Mouse (Mus musculus): ENCODE results near the gene Klhl26. TPM values are rescaled to one million over a fixed set of nuclear protein-coding genes. Genes with fewer than 3 reads are reported as not detected.

Klhl26 gene
- polyA plus RNA-seq, 1 experiment from 2014 or later: 19.3 TPM

- no peak for ATAC-seq
- Histone ChIP-seq H3K4me2 (replicated peaks) (peak overlapping the region; percentile 85), H3K4me3 (replicated peaks) (peak overlapping the region; percentile 67), H3K36me3 (no peaks in the 10 kb centered on the region; the same call in 1 of the 2 replicates), H3K9me3 (no peaks in the 10 kb centered on the region), H3K9ac (replicated peaks) (peak overlapping the region; percentile 75), H3K27ac (no peak overlapping the region), H3K27me3 (no peaks in the 10 kb centered on the region), H3K4me1 (replicated peaks) (peaks cover 27% of the 10 kb centered on the region)
- 93% methylated on average over 2 of the region's 2 CpGs for WGBS
Measured at GRCm38 (mm10) chr8:70438423-70438822, 38.3 kb downstream of the Klhl26 start.

GRCm38 (mm10) chr8:70435156-70435555 is 41.6 kb downstream of the Klhl26 start:
- no peaks in the 10 kb centered on the region for H3K27me3 ChIP-seq
- no peak overlapping the region for H3K4me3 ChIP-seq (replicated peaks)
- peaks cover 26% of the 10 kb centered on the region for H3K4me1 ChIP-seq (replicated peaks)
- 96% methylated on average over 5 of the region's 5 CpGs for WGBS
- no peaks in the 10 kb centered on the region; the same call in 1 of the 2 replicates for H3K36me3 ChIP-seq
- H3K9ac ChIP-seq (replicated peaks): 0 out of 2 replicates have a peak overlapping the region, but pooled peaks have one; percentile 14
- ATAC-seq: no peak
- no peaks in the 10 kb centered on the region for H3K9me3 ChIP-seq
- H3K4me2 ChIP-seq (replicated peaks): no peak overlapping the region
- no peak overlapping the region for H3K27ac ChIP-seq

GRCm38 (mm10) chr8:70432991-70433536 is 43.7 kb downstream of the Klhl26 start:
- WGBS: 43% methylated on average over 4 of the region's 4 CpGs
- H3K27ac ChIP-seq: no peak overlapping the region
- no peaks in the 10 kb centered on the region; the same call in 1 of the 2 replicates for H3K36me3 ChIP-seq
- H3K27me3 ChIP-seq: no peaks in the 10 kb centered on the region
- no peaks in the 10 kb centered on the region for H3K9me3 ChIP-seq
- peaks cover 13% of the 10 kb centered on the region for H3K4me1 ChIP-seq (replicated peaks)
- no peak for ATAC-seq
- H3K4me2 ChIP-seq (replicated peaks): no peak overlapping the region
- H3K9ac ChIP-seq (replicated peaks): no peak overlapping the region
- no peak overlapping the region for H3K4me3 ChIP-seq (replicated peaks)

- H3K4me3 ChIP-seq (replicated peaks): no peak overlapping the region
- WGBS: 96% methylated on average over 4 of the region's 4 CpGs
- H3K9ac ChIP-seq (replicated peaks): no peak overlapping the region
- 0 out of 2 replicates have a peak, but pooled peaks cover 3% of the 10 kb centered on the region for H3K4me1 ChIP-seq (replicated peaks)
- H3K4me2 ChIP-seq (replicated peaks): no peak overlapping the region
- ATAC-seq: no peak
- no peaks in the 10 kb centered on the region; the same call in 1 of the 2 replicates for H3K36me3 ChIP-seq
- H3K9me3 ChIP-seq: no peaks in the 10 kb centered on the region
- H3K27ac ChIP-seq: no peak overlapping the region
- H3K27me3 ChIP-seq: no peaks in the 10 kb centered on the region
Measured at GRCm38 (mm10) chr8:70431213-70431612, 45.6 kb downstream of the Klhl26 start.

GRCm38 (mm10) chr8:70426300-70426907 is 50.4 kb downstream of the Klhl26 start:
- H3K9ac ChIP-seq (replicated peaks): no peak overlapping the region
- no peak overlapping the region for H3K27ac ChIP-seq
- no peaks in the 10 kb centered on the region; the same call in 1 of the 2 replicates for H3K4me1 ChIP-seq (replicated peaks)
- no peaks in the 10 kb centered on the region for H3K36me3 ChIP-seq
- no peaks in the 10 kb centered on the region for H3K9me3 ChIP-seq
- WGBS: 89% methylated on average over 2 of the region's 2 CpGs
- H3K4me2 ChIP-seq (replicated peaks): no peak overlapping the region
- no peaks in the 10 kb centered on the region for H3K27me3 ChIP-seq
- ATAC-seq: no peak
- no peak overlapping the region for H3K4me3 ChIP-seq (replicated peaks)

GRCm38 (mm10) chr8:70422722-70423121 is 54.0 kb downstream of the Klhl26 start:
- WGBS: 85% methylated on average over 2 of the region's 2 CpGs
- ATAC-seq: no peak
- Histone ChIP-seq H3K9ac (replicated peaks) (no peak overlapping the region), H3K4me2 (replicated peaks) (no peak overlapping the region), H3K4me3 (replicated peaks) (no peak overlapping the region), H3K9me3 (no peaks in the 10 kb centered on the region), H3K27me3 (no peaks in the 10 kb centered on the region), H3K27ac (no peak overlapping the region), H3K36me3 (no peaks in the 10 kb centered on the region), H3K4me1 (replicated peaks) (peaks cover 21% of the 10 kb centered on the region)

- H3K9me3 ChIP-seq: no peaks in the 10 kb centered on the region
- H3K27me3 ChIP-seq: no peaks in the 10 kb centered on the region
- H3K4me3 ChIP-seq (replicated peaks): no peak overlapping the region
- H3K27ac ChIP-seq: no peak overlapping the region
- 84% methylated on average over 18 of the region's 18 CpGs for WGBS
- peaks cover 33% of the 10 kb centered on the region for H3K4me1 ChIP-seq (replicated peaks)
- no peak overlapping the region for H3K9ac ChIP-seq (replicated peaks)
- ATAC-seq: no peak
- H3K36me3 ChIP-seq: no peaks in the 10 kb centered on the region
- no peak overlapping the region for H3K4me2 ChIP-seq (replicated peaks)
Measured at GRCm38 (mm10) chr8:70421349-70422104, 55.2 kb downstream of the Klhl26 start.

- Histone ChIP-seq H3K4me1 (replicated peaks) (peaks cover 43% of the 10 kb centered on the region), H3K9ac (replicated peaks) (no peak overlapping the region), H3K4me3 (replicated peaks) (no peak overlapping the region), H3K36me3 (no peaks in the 10 kb centered on the region), H3K4me2 (replicated peaks) (no peak overlapping the region), H3K27ac (no peak overlapping the region; the same call in 1 of the 2 replicates), H3K27me3 (no peaks in the 10 kb centered on the region), H3K9me3 (no peaks in the 10 kb centered on the region)
- 72% methylated on average over 11 of the region's 11 CpGs for WGBS
- ATAC-seq: no peak
Measured at GRCm38 (mm10) chr8:70419879-70420643, 56.7 kb downstream of the Klhl26 start.

GRCm38 (mm10) chr8:70418954-70419353 is 57.8 kb downstream of the Klhl26 start:
- no peak overlapping the region for H3K9ac ChIP-seq (replicated peaks)
- no peak overlapping the region for H3K4me3 ChIP-seq (replicated peaks)
- H3K4me1 ChIP-seq (replicated peaks): peaks cover 43% of the 10 kb centered on the region
- H3K36me3 ChIP-seq: peaks cover 5% of the 10 kb centered on the region; the same call in 1 of the 2 replicates
- WGBS: 81% methylated on average over 14 of the region's 14 CpGs
- no peak overlapping the region for H3K27ac ChIP-seq
- no peak overlapping the region for H3K4me2 ChIP-seq (replicated peaks)
- no peak for ATAC-seq
- H3K27me3 ChIP-seq: no peaks in the 10 kb centered on the region
- H3K9me3 ChIP-seq: no peaks in the 10 kb centered on the region

GRCm38 (mm10) chr8:70417914-70418313 is 58.9 kb downstream of the Klhl26 start:
- H3K9ac ChIP-seq (replicated peaks): no peak overlapping the region
- peaks cover 43% of the 10 kb centered on the region for H3K4me1 ChIP-seq (replicated peaks)
- H3K4me3 ChIP-seq (replicated peaks): no peak overlapping the region
- H3K27ac ChIP-seq: no peak overlapping the region
- H3K36me3 ChIP-seq: peaks cover 8% of the 10 kb centered on the region; the same call in 1 of the 2 replicates
- WGBS: 45% methylated on average over 10 of the region's 10 CpGs
- no peak overlapping the region for H3K4me2 ChIP-seq (replicated peaks)
- H3K27me3 ChIP-seq: no peaks in the 10 kb centered on the region
- no peaks in the 10 kb centered on the region for H3K9me3 ChIP-seq
- no peak for ATAC-seq

- peaks cover 43% of the 10 kb centered on the region for H3K4me1 ChIP-seq (replicated peaks)
- no peaks in the 10 kb centered on the region for H3K9me3 ChIP-seq
- no peak for ATAC-seq
- peak overlapping the region; percentile 47; the same call in 1 of the 2 replicates for H3K27ac ChIP-seq
- H3K27me3 ChIP-seq: no peaks in the 10 kb centered on the region
- H3K4me3 ChIP-seq (replicated peaks): no peak overlapping the region
- 33% methylated on average over 6 of the region's 6 CpGs for WGBS
- peak overlapping the region; percentile 40; the same call in 1 of the 2 replicates for H3K9ac ChIP-seq (replicated peaks)
- 0 out of 2 replicates have a peak overlapping the region, but pooled peaks have one; percentile 9 for H3K4me2 ChIP-seq (replicated peaks)
- H3K36me3 ChIP-seq: peaks cover 8% of the 10 kb centered on the region; the same call in 1 of the 2 replicates
Measured at GRCm38 (mm10) chr8:70416941-70417340, 59.8 kb downstream of the Klhl26 start.
